Mouse (Mus musculus) limb, embryonic 12.5 days (tissue): ENCODE measurements around the gene Syt15. TPM values are rescaled to one million over a fixed set of nuclear protein-coding genes. Genes with fewer than 3 reads are reported as not detected.

Experiments
- ATAC-seq: fragments of 200-750 bp; cut with Nextera tagmentation; 2 replicates; pipeline ENCODE4 v1.8.0; 2017; ENCODE audit warnings: low read depth, moderate TSS enrichment; ENCODE audit not compliant: insufficient number of reproducible peaks, insufficient read depth, low FRiP score, low TSS enrichment
- H3K27ac ChIP-seq: fragments of 300-500 bp; sonication (generic); 2 replicates; pipeline ENCODE4 v1.5.1; 2016; ENCODE audit warnings: mild to moderate bottlenecking, moderate library complexity
- H3K27me3 ChIP-seq: fragments of 300-500 bp; sonication (generic); 2 replicates; pipeline ENCODE4 v1.6.1; 2016; ENCODE audit warnings: mild to moderate bottlenecking, moderate library complexity
- H3K36me3 ChIP-seq: fragments of 300-500 bp; sonication (generic); 2 replicates; pipeline ENCODE4 v1.6.1; 2016; ENCODE audit warnings: mild to moderate bottlenecking, moderate library complexity
- H3K4me1 ChIP-seq: fragments of 300-500 bp; sonication (generic); replicated peaks from 2 replicates; pipeline ENCODE4 v1.6.1; 2016
- H3K4me2 ChIP-seq: fragments of 300-500 bp; sonication (generic); 2 replicates; pipeline ENCODE4 v1.6.1; 2016; ENCODE audit warnings: mild to moderate bottlenecking, moderate library complexity
- H3K4me3 ChIP-seq: fragments of 300-500 bp; sonication (generic); replicated peaks from 2 replicates; pipeline ENCODE4 v1.5.1; 2016; ENCODE audit warnings: mild to moderate bottlenecking
- H3K9ac ChIP-seq: fragments of 300-500 bp; sonication (generic); replicated peaks from 2 replicates; pipeline ENCODE4 v1.6.1; 2016; ENCODE audit warnings: mild to moderate bottlenecking, moderate library complexity
- H3K9me3 ChIP-seq: fragments of 300-500 bp; sonication (generic); 2 replicates; pipeline ENCODE4 v1.6.1; 2016; ENCODE audit warnings: mild to moderate bottlenecking, moderate library complexity
- WGBS: fragments of 180-500 bp; shearing (Covaris S2); methylation state at CpG from one replicate; pipeline ENCODE4 v1.1.7; 2016; 5-methylcytosine and 5-hydroxymethylcytosine counted together
- polyA plus RNA-seq: library from polyadenylated mRNA; unstranded; fragments of >200 nt; fragmentation: Nextera tagmentation; extraction: Ambion mirVana; gene quantifications from 2 replicates; pipeline ENCODE4 v1.2.1, GENCODE M21; 2016

Syt15 gene
- polyA plus RNA-seq, 1 experiment from 2014 or later, result 0.16 TPM

GRCm38 (mm10) chr14:34227981-34228380, 8.6 kb downstream of the Syt15 start:
- Histone ChIP-seq H3K9ac (no peak overlapping the region), H3K27ac (no peak overlapping the region), H3K27me3 (no peaks in the 10 kb centered on the region; the same call in 1 of the 2 replicates), H3K4me3 (no peak overlapping the region), H3K9me3 (0 out of 2 replicates have a peak, but pooled peaks cover 3% of the 10 kb centered on the region), H3K4me2 (no peak overlapping the region), H3K4me1 (no peaks in the 10 kb centered on the region), H3K36me3 (no peaks in the 10 kb centered on the region)
- no peak for ATAC-seq
- 88% methylated on average over 12 of the region's 12 CpGs for WGBS

DNA sequence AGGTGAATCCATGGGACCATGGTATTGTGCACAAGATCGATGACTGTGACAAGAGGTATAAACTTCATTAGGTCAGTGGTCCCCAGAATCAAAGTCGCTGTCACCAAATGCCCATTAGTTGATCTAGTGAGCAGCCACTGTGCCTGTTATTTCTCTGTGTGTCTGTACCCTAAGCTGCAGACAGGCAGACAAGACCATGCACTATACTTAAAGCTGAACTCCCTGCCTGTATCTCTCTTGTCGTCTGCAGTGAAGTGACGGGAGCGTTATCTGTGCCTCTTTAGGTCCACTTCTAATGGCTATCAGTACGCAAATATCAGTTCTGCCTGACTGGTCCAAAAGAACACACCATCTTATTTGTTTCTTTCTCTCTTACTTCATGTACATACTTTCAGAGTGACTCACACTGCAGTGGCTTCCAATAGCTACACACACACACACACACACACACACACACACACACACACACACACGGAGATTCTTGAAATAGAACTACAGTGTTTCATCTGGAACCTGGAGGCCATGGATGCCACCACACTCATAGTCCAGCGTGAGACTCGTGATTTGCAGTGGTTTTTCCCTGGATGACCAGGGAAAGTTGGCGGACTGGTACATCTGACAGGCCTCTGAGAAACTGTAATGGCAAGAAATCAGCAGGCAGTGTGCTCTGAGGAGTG, 9.6 kb downstream of the Syt15 start:
- H3K4me3 ChIP-seq, result no peak overlapping the region
- 0 out of 2 replicates have a peak, but pooled peaks cover 3% of the 10 kb centered on the region for H3K9me3 ChIP-seq
- H3K4me1 ChIP-seq, result no peaks in the 10 kb centered on the region
- ATAC-seq, result no peak
- H3K4me2 ChIP-seq, result no peak overlapping the region
- no peak overlapping the region for H3K27ac ChIP-seq
- no peaks in the 10 kb centered on the region for H3K36me3 ChIP-seq
- H3K9ac ChIP-seq, result no peak overlapping the region
- H3K27me3 ChIP-seq, result no peaks in the 10 kb centered on the region; the same call in none of the 2 replicates
- 90% methylated on average over 10 of the region's 10 CpGs for WGBS

DNA sequence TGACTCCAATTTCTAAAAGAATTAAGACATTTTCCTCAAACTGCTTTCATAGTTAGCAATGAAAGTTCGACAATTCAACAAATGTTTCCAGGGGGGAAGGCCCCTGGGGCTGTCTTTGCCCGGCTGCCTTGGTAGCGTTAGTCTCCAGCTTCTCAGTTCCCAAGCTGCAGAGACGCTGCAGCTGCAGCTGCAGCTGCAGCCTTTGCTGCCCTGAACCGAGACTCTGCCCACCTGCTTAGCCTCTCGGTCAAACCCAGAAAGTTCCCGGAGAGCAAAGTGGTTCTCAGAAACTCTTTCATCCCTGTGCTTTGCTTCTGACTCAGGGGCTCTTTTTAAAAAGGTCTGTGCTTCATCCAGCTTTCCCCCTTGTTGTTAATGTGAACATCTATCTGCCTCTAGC, 12.9 kb downstream of the Syt15 start:
- Histone ChIP-seq H3K9ac (no peak overlapping the region), H3K4me1 (peaks cover 3% of the 10 kb centered on the region; the same call in 1 of the 2 replicates)
- 54% methylated on average over 7 of the region's 7 CpGs for WGBS

DNA sequence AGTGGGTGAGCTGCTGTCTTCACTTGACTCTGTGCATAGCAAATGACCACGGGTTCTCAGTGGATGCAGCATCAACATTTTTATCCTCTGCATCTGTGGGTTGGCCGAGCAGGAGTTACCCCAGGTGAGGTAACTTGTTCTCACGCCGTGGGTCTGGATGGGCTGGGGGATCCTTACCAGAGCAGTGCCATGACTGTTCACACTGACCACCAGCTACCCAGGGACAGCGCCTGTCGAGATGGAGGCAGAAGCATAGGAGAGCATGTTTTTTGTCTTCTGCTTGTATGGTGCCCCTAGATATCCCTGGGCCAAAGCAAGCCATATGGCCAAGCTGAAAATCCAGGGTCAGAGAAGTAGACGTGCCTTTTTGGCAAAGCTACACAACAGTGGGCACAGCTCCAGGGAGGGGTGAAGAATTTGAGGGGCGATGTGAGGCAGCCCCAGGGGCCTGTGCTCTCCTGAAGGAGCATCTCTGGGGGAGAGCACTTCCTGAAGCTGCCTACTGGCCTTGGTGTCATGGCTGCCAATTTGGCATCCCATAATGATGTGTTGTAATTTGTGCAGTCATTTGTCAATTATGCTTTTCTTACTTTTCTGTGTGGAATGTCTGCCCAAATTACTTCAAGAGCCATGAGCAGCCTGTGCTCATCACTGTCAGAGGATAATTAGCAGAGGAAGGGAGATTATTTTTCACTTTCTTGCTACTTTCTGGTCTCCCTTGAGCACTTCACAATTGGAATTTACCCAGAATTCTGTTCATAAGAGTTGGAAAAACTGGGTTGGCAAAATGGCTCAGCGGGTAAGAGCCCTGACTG, 13.7 kb downstream of the Syt15 start:
- H3K27ac ChIP-seq, result no peak overlapping the region
- H3K9ac ChIP-seq, result no peak overlapping the region
- no peaks in the 10 kb centered on the region for H3K36me3 ChIP-seq
- peaks cover 3% of the 10 kb centered on the region; the same call in 1 of the 2 replicates for H3K4me1 ChIP-seq
- 86% methylated on average over 9 of the region's 9 CpGs for WGBS
- no peak for ATAC-seq
- H3K4me3 ChIP-seq, result no peak overlapping the region
- no peak overlapping the region for H3K4me2 ChIP-seq
- no peaks in the 10 kb centered on the region; the same call in none of the 2 replicates for H3K27me3 ChIP-seq
- 0 out of 2 replicates have a peak, but pooled peaks cover 3% of the 10 kb centered on the region for H3K9me3 ChIP-seq

More for the DNA sequence above, 12.9 kb downstream of the Syt15 start:
- H3K4me3 ChIP-seq, result no peak overlapping the region
- H3K4me2 ChIP-seq, result no peak overlapping the region
- H3K36me3 ChIP-seq, result no peaks in the 10 kb centered on the region
- 0 out of 2 replicates have a peak, but pooled peaks cover 3% of the 10 kb centered on the region for H3K9me3 ChIP-seq
- no peak for ATAC-seq
- H3K27ac ChIP-seq, result no peak overlapping the region
- H3K27me3 ChIP-seq, result no peaks in the 10 kb centered on the region; the same call in none of the 2 replicates

DNA sequence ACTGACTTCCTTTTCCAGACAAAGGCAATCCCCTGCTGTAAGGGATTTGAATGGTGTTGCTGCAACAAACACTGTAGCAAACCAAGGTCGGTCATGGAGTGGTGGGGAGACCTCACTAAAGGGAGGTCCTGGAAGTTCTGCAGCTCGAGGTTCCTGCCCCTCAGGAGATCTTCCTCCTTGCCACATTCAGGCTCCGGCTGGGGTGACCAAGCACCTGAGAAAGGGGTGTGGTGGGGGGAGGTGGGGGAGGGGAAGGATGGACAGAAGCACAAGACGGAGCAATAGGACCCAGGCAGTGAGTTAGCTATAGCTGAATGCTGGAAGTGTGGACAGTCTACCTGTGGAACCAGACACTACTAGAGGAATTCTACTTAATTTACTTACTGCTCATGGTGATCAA, 14.5 kb downstream of the Syt15 start:
- Histone ChIP-seq H3K9ac (no peak overlapping the region), H3K27ac (no peak overlapping the region), H3K4me2 (no peak overlapping the region), H3K9me3 (0 out of 2 replicates have a peak, but pooled peaks cover 3% of the 10 kb centered on the region), H3K27me3 (no peaks in the 10 kb centered on the region; the same call in none of the 2 replicates), H3K36me3 (no peaks in the 10 kb centered on the region), H3K4me3 (no peak overlapping the region), H3K4me1 (peaks cover 3% of the 10 kb centered on the region; the same call in 1 of the 2 replicates)
- WGBS, result 69% methylated on average over 4 of the region's 4 CpGs
- ATAC-seq, result no peak

DNA sequence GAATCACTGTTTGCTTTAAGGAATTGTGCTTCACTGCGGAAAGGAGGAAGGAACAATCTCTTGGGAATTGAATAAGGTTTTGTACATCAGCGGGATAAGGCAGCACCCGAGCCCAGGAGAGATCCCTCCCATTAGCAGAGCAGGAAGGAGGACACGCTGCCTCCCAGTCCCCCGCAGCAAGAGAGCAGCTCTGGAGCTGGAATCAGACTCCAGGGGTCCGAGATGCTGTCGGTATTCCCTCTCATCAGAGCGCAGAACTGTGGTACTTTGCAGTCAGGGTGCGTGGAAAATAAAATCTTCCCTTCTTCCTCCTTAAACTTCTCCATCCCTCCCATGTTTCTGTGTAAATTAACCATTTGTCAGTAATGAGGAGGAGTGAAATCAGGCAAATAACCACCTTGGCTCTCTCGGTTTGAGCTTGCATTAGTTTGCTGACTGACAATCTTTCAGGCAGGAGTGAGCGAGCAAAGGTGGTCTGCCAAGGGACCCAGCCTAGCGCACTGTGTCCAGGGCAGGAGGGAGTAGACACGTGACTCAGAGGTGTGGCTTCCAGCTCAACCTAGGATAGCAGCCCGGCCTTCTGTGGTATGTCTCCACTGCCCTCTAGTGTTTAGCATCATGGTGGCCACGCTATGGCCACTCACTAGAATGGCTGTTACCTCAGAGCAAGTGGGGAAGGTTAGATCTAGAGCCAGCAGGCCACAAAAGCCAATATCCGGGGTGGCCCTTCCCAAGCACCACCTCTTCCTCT, 15.4 kb downstream of the Syt15 start:
- peak overlapping the region; percentile 48; the same call in 1 of the 2 replicates for H3K9ac ChIP-seq

DNA sequence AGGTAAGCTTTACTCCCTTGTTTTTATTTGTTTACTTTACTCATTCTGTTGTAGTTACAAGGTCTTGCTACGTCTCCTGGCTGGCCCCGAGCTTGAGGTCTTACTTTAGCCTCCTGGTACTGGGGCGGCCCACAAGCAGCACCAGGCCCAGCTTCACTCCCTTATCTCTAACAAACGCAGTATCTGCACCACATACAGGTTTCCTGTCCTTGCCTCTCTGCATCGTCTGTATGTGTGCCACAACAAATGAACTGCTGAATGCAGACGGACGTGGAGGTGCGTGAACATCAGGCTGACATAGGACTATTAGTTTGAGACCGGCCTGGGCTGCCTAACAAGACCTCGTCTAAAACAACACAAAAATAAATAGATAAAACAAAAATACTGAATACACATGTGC, 20.9 kb downstream of the Syt15 start:
- no peaks in the 10 kb centered on the region for H3K4me1 ChIP-seq
- WGBS, result 85% methylated on average over 10 of the region's 10 CpGs
- no peaks in the 10 kb centered on the region for H3K27me3 ChIP-seq
- H3K36me3 ChIP-seq, result no peaks in the 10 kb centered on the region
- no peak overlapping the region for H3K4me3 ChIP-seq
- no peak overlapping the region for H3K4me2 ChIP-seq
- H3K9me3 ChIP-seq, result no peaks in the 10 kb centered on the region
- ATAC-seq, result no peak
- H3K27ac ChIP-seq, result no peak overlapping the region
- H3K9ac ChIP-seq, result no peak overlapping the region

More for the DNA sequence above, 15.4 kb downstream of the Syt15 start:
- Histone ChIP-seq H3K36me3 (no peaks in the 10 kb centered on the region), H3K27ac (no peak overlapping the region), H3K4me1 (peaks cover 3% of the 10 kb centered on the region; the same call in 1 of the 2 replicates), H3K27me3 (no peaks in the 10 kb centered on the region; the same call in none of the 2 replicates), H3K9me3 (0 out of 2 replicates have a peak, but pooled peaks cover 3% of the 10 kb centered on the region), H3K4me3 (peak overlapping the region; percentile 31), H3K4me2 (peak overlapping the region; percentile 57)
- WGBS, result 5% methylated on average over 16 of the region's 16 CpGs
- peak; percentile 97 for ATAC-seq

GRCm38 (mm10) chr14:34240676-34241075, 21.3 kb downstream of the Syt15 start:
- 83% methylated on average over 6 of the region's 6 CpGs for WGBS
- H3K4me2 ChIP-seq, result no peak overlapping the region
- H3K4me3 ChIP-seq, result no peak overlapping the region
- H3K9me3 ChIP-seq, result no peaks in the 10 kb centered on the region
- H3K27ac ChIP-seq, result no peak overlapping the region
- H3K36me3 ChIP-seq, result no peaks in the 10 kb centered on the region
- H3K27me3 ChIP-seq, result no peaks in the 10 kb centered on the region
- no peak for ATAC-seq
- H3K9ac ChIP-seq, result no peak overlapping the region
- H3K4me1 ChIP-seq, result no peaks in the 10 kb centered on the region

- no peaks in the 10 kb centered on the region for H3K4me1 ChIP-seq
- no peaks in the 10 kb centered on the region for H3K9me3 ChIP-seq
- H3K9ac ChIP-seq, result no peak overlapping the region
- no peak overlapping the region for H3K4me2 ChIP-seq
- H3K27ac ChIP-seq, result no peak overlapping the region
- H3K27me3 ChIP-seq, result no peaks in the 10 kb centered on the region
- H3K36me3 ChIP-seq, result no peaks in the 10 kb centered on the region
- no peak for ATAC-seq
- 52% methylated on average over 5 of the region's 6 CpGs for whole genome bisulfite sequencing
- H3K4me3 ChIP-seq, result no peak overlapping the region
Measured at GRCm38 (mm10) chr14:34252470-34253145, 33.2 kb downstream of the Syt15 start.

DNA sequence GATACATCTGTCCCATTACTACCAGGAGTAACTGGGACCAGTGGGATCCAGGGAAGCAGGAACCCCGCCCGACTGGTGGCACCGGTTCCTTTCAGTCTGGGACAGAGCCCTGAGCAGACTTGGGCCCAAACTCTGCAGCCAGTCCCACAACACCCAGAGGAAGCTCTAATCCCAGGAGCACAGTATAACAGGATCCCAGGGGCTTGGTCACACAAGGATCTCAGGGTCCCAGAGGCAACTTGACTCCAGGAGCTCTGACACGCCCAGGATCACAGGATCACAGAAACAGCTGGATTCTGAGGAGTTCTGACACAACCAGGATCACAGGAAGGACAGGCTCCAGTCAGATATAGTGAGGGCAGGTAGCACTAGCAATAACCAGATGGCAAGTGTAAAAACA, 33.9 kb downstream of the Syt15 start:
- no peaks in the 10 kb centered on the region for H3K36me3 ChIP-seq
- no peak overlapping the region for H3K4me3 ChIP-seq
- no peak overlapping the region for H3K27ac ChIP-seq
- H3K27me3 ChIP-seq, result no peaks in the 10 kb centered on the region
- no peaks in the 10 kb centered on the region for H3K9me3 ChIP-seq
- 69% methylated on average over 4 of the region's 4 CpGs for WGBS
- no peak for ATAC-seq
- no peak overlapping the region for H3K4me2 ChIP-seq
- H3K9ac ChIP-seq, result no peak overlapping the region
- no peaks in the 10 kb centered on the region for H3K4me1 ChIP-seq
